Mouse (Mus musculus) embryo, embryonic 11 days (tissue): ENCODE measurements at regions not wholly inside any gene's neighbourhood (a gene's known extent, or its start where the extent isn't known, plus 50 kb on each side); places are given as distances from the start of the nearest gene placed in this dataset.
A peak's percentile ranks its signal among the peaks of the same experiment; 100 is the strongest.

Source experiments
- DNase-seq: peaks from one replicate; pipeline ENCODE4 v3.0.0-alpha.2; 2015

DNA sequence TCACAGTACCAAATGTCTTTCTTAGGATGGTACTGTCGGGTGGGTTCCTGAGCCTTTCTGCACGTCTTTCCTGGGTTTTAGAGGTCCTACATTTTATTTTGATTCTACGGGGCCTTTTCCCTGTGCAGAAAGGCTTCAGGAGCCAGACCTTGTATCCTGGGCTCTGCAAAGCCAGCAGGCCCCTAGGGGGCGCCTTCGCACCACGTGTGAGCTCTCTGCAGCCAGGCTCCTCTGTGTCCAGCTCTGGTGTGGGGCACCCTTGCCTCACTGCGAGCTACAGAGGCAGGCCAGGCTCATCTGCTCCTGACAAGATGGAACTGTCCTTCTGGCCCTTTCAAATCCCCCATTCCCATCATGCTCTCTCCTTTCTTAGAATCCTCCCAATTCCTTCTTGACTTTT lies 53.3 kb upstream of the Usp3 start:
- DNase-seq: peak; percentile 93

DNA sequence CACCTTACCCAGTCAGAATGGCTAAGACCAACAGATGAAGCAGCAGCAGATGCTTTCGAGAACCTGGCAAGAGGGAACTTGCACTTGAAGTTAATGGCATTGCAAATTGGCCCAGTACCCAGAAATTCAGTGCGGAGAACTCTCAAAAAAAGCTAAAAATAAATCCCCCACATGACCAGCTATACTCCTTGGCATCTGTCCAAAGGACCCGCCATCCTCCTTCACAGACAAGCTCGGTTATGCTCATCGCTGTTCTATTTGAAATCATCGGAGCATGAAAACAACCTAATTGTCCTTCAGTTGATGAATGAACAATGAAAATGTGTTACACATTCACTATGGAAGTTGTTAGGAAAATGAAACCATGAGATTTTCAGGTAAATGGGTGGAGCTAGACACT lies 58.4 kb upstream of the Usp3 start:
- no peak for DNase-seq

DNA sequence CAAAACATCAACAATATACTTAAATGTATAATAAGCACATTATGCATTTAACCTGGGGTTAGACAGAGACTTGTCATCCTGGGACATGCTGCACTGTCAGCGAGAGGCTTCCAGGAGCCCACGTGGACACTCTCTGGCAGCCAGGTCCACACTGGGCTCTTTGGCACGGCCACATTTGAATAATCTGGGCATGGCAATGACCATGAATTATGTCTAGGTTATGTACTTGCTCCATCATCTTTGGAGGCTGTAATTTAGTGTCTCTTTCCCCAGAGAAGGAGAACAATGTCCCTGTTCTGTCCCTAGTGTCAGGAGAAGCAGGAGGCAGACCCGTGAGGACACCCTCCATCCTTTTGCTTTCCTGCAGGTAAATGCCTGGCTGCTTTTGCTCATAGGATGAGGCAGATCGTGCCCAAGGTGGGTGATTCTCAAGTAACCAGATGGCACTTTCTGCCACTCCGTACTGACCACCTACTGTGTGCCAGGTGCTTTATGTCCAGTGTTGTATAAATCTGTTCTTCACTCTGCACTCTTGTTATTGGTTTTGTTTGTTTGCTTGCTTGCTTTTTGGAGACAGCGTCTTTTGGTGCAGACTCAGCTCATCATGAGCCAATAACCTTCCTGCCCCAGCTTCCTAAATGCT lies 56.2 kb upstream of the Car12 start:
- no peak for DNase-seq

DNA sequence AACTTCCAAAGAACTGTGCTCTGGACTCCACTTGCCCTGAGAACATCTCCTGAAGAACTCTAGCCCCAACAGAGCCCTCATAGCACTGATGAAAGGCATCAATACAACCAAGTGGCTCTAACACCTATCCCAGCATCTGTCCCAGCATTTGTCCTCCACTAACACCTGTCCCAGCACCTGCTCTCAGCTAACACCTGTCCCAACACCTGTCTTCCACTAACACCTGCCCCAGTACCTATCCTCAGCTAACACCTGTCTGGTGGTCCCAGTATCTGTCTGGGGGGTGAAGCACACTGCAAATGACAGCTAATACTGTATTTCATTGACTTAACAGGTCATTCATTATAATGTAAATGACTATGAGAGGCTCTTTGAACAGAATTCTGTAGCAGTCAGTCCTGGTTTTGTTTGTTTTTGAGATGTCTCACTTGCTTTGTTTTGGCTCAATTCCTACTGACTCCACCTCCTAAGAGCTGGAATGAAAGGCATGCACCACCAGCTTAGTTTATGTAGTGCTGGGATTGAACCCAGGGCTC lies 54.7 kb upstream of the Car12 start:
- no peak for DNase-seq

DNA sequence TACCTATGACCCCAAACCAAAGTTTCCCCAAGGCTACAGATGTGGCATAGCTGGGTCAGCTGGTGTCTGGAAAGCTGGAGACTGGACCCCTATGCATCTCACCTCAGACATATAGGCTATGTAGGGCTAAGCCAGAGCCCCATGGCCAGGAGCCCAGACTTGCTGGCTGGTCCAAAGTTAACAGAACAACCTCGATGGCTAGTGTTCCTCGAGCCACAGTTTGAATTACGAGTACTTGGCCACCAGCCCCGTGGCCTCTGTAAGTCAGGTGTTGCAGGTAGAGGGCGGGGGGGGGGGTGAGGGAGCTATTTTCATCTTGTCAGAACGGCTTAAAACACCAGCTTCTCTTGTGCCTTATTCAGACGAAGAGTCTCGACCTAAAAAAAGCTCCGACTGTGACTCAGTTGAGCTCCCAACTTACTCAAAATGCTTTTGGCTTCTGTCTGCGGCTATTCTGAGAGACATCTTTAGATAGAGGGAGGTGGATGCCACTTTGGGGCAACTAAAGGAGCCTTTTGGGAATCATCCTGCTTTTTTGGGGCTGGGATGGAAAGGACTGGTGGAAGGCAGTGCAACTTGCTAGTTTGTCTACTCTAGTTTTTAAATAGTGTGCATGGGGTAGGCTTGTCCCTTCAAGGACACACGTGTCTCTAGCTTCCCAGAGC lies 53.6 kb upstream of the Car12 start:
- no peak for DNase-seq

DNA sequence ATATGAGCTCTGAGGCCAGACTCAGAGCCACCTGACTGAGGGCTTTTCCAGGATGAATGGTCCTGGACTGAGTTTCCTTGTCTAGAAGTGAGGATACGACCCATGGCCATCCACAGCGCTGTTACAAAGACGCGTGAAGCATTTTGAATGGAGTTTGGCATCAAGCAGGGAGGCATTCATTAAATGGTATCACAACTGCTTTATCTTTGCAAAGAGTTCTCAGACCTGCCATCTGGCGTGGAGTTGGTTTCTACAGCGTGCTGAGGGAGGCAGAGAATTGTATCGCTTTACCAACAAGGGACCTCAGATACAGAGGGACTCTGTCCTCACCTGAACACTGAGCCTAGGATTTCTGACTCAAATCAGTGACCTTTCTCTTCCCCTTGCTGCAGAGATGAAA lies 51.9 kb upstream of the Car12 start:
- no peak for DNase-seq

DNA sequence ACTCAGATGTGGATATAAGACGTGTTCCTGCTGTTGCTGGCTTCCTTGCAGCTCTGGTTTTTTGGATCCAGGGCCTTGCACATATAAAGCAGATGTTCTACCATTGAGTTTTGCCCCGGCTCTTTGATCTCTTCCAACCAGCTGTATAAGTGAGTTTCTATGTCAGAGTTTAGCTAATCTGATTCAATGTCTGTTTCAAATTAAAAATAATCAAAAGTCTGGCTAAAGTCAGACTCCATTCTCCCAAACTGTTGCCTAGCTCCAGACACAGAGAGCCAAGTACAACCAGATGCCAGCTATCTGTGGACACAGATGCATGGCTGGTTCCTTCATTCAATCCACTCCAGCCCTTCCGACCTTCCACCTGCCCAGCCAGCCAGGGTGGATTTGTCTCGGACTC lies 51.0 kb upstream of the Car12 start:
- peak; percentile 40 for DNase-seq
